ENCODE assay signal across 20 mouse cellular contexts in the genomic region with DNA sequence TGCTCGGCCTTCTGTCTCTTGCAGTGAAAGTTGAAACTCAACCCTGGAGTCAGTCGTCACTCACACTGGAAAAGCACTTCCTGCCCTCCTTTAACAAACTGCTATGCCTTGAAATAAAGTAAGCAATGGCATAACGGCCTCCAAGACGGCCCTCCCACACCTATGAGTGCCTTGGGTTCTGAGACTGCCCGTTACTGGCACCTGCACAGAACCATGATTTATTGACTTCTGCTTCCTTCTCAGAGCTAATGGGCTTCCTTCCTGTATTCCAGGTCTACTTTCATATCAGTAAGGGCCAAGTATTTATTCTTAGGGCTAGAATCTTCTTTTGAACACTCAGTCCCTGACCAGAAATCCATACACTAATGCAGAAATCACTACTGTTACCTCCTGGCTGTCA.
"Had no signal": no experiment of that assay in that cellular context is flagged by ENCODE, and none has a peak within 500 bp of the region (broad histone marks: within the 10 kb centered on the region; RNA-seq: fewer than 3 reads in every experiment).

No protein-coding gene starts in this region.

- H3K4me3 ChIP-seq: limb, embryonic 10.5 days; limb, embryonic 13.5 days; liver, embryonic 13.5 days; midbrain, embryonic 12.5 days; midbrain, embryonic 15.5 days; neural tube, embryonic 12.5 days; neural tube, embryonic 15.5 days had no signal

- ATAC-seq: intestine, postnatal 0 days; lung, postnatal 0 days; midbrain, embryonic 15.5 days had no signal

- H3K4me2 ChIP-seq: limb, embryonic 13.5 days; liver, embryonic 13.5 days; lung, embryonic 14.5 days; midbrain, embryonic 12.5 days; midbrain, embryonic 15.5 days; neural tube, embryonic 12.5 days; neural tube, embryonic 15.5 days had no signal

- H3K27me3 ChIP-seq: limb, embryonic 13.5 days; liver, embryonic 13.5 days; midbrain, embryonic 12.5 days; midbrain, embryonic 15.5 days; neural tube, embryonic 12.5 days; neural tube, embryonic 15.5 days had no signal

- H3K9me3 ChIP-seq: limb, embryonic 10.5 days; limb, embryonic 13.5 days; liver, embryonic 13.5 days; midbrain, embryonic 12.5 days; midbrain, embryonic 15.5 days; neural tube, embryonic 12.5 days; neural tube, embryonic 15.5 days had no signal

- DNase-seq: kidney, postnatal 10 days; liver; liver, embryonic 13.5 days; lung, embryonic 14.5 days; right cerebral cortex, adult 18-20 months; right cerebral cortex, postnatal 14 days; right cerebral cortex, postnatal 4 days; thymus, adult 2 months; thymus, postnatal 14 days; thymus, postnatal 4 days had no signal

- H3K9ac ChIP-seq: limb, embryonic 13.5 days; liver, embryonic 13.5 days; lung, embryonic 14.5 days; midbrain, embryonic 12.5 days; midbrain, embryonic 15.5 days; neural tube, embryonic 12.5 days; neural tube, embryonic 15.5 days had no signal

- H3K27ac ChIP-seq: limb, embryonic 10.5 days; limb, embryonic 13.5 days; liver, embryonic 13.5 days; macrophage; midbrain, embryonic 12.5 days; midbrain, embryonic 15.5 days; neural tube, embryonic 12.5 days; neural tube, embryonic 15.5 days; stomach, postnatal 0 days had no signal

- H3K36me3 ChIP-seq: liver, embryonic 13.5 days had no signal

- H3K4me1 ChIP-seq: limb, embryonic 10.5 days; limb, embryonic 13.5 days; liver, embryonic 13.5 days; midbrain, embryonic 12.5 days; neural tube, embryonic 12.5 days had no signal
